Mouse (Mus musculus) granulocyte monocyte progenitor cell, adult 5-6 weeks (primary cell): Measurements from ENCODE around the gene Piezo1. TPM values are rescaled to one million over a fixed set of nuclear protein-coding genes. Genes with fewer than 3 reads are reported as not detected.

ENCODE experiments used
- ATAC-seq: replicated peaks from 2 replicates; pipeline ENCODE4 v1.8.0; 2016; ENCODE audit warnings: mild to moderate bottlenecking, moderate TSS enrichment, inconsistent platforms; ENCODE audit not compliant: poor library complexity, severe bottlenecking
- total RNA-seq, 2 experiments: library from RNA; stranded (forward) in 1 of 2; stranded (reverse) in 1 of 2; fragments of 200-712, 200-1000 nt in 1 of 2; fragments of >200 nt in 1 of 2; fragmentation: Nextera tagmentation in 1 of 2; gene quantifications; 2 replicates each; pipeline ENCODE4 v1.2.3; 2014 to 2017

Piezo1 gene
- total RNA-seq, 2 experiments from 2014 or later, result 19.4 to 22.4 TPM

GRCm38 (mm10) chr8:122461473-122462148, 89.5 kb downstream of the Piezo1 start:
- no peak for ATAC-seq

DNA sequence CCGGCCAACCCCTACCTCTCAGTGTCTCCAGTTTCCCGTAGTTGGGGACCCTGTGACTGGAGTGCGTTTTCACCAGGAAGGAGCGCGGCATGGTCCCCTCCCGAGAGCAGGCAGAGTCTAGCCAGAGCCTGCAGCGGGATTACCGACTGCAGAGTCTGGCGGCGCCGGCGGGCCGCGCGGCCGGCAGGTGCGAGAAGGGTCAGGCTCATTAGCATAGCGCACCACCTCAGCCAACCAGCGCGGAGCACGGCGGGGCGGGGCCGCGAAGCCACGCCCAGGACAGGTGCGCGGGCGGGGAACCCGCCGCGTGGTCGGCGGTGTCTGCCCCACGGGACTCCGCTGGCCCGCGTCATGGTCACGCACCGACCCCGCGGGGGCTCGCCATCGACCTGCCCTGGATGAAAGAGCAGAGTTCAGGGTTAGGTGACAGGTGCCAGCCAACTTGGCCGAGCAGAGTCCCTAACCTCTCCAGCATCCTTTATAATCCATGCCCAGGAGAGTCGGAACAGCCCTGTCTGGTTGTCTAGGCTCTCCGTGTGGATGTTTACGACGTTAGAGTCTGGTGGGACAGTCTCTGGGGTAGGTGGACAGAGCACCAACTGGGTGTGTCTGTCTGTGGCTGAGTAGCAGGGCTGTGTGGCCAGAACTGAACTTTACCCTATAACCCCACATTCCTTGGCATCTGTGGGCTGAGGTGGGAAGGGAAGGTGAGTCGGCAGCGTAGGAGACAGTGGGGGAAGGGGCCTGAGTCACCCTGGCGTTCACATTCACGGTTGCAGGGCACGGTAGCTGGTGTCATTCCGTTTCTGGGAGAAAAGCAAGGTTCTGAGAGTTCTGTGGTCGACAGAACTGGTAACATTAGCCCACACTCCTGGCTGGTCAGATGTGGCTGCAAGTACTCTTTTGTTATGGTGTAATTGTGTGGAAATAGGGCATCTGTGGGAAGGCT, 90.3 kb downstream of the Piezo1 start, which contains the start of gene Snai3:
TSS of gene Snai3 (minus strand) at position 210 of the 949 bp plus-strand sequence.
- ATAC-seq, result peak; percentile 54

DNA sequence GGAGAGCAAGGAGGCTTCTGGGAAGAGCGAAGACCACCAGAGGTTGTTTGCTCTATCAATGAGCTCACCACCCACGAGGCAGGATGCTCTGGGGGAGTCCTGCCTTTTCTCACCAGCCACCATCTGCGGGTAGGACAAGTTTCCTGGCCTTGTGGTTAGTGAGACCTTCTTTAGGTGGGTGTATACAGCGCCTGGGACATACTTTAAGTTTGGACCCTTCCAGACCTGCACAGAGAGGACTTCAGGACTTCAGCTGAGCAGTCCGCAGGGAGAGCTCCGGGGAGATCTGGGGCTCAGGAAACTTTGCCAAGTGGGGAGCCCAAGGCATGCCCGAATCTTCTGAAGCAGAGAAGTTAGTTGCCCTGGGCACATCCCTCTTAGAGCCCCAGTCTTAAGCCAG, 91.1 kb downstream of the Piezo1 start:
- ATAC-seq, result no peak

GRCm38 (mm10) chr8:122459218-122459900, 91.8 kb downstream of the Piezo1 start:
- no peak for ATAC-seq

GRCm38 (mm10) chr8:122457171-122457570, 94.0 kb downstream of the Piezo1 start:
- ATAC-seq, result no peak

DNA sequence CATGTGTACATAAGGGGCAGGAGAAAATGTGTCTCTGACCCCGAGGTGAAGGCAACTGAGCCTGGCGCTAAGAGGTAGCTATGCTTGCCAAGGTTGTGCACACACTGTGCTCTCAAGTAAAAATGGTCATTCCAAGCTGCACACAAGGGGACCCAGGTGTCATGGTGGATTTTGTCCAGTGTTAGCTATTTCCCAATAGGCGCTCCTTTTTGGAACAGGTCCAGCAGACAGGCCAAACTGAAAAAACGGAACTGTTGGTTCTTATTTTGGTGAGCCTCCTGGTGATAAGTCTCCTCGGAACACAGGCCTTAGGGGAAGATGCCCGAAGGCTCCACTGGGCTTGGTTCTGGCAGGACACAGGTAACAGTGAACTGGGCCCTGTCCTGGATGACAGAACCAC, 96.7 kb downstream of the Piezo1 start:
- peak; percentile 54 for ATAC-seq

- ATAC-seq, result no peak
These were observed 99.0 kb downstream of the Piezo1 start for GRCm38 (mm10) chr8:122452154-122452553.

GRCm38 (mm10) chr8:122451161-122451703, 99.9 kb downstream of the Piezo1 start:
- ATAC-seq, result no peak

- no peak for ATAC-seq
These were observed 105.9 kb downstream of the Piezo1 start for GRCm38 (mm10) chr8:122445203-122445602.

GRCm38 (mm10) chr8:122444058-122444748, 106.9 kb downstream of the Piezo1 start:
- peak; percentile 27; the same call in 1 of the 2 replicates for ATAC-seq

DNA sequence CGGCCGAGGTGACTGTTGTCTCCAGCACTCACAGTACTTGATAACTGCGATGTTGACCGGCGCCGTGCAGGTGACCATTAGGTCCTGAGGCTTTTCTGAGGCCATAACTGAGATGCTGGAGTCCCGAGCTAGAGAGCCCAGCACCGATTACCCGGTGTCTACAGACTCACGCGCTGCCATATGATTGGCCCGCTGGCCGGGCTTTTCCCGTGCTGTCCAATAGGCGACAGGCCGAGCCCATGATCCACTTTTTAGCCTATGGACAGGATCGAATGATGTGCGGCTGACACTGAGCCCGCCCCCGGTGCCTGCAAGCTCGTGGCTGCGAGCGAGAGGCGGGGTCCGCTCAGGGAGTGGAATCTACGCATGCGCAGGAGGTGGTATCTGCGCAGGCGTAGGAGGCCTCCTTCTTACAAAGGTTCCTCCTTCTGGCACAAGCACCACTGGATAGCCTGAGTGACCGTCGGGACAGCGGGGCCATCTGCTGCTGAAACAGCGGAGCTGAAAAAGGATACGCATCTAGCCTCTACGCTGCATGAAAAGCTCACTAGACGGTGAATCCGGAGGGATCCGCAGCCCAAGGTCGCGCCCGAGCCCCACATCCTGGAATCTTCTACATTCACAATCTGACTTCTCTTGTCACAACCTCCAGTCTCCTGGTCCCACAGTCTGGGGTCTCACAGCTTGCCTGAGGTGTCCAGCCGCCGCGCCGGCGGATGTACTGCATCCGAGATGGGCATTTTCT, 107.7 kb downstream of the Piezo1 start, which contains the start of gene Mvd:
TSS of gene Mvd (minus strand) at position 161 of the 745 bp plus-strand sequence.
- peak; percentile 91 for ATAC-seq

- ATAC-seq, result no peak
These were observed 108.3 kb downstream of the Piezo1 start for GRCm38 (mm10) chr8:122442781-122443180.

DNA sequence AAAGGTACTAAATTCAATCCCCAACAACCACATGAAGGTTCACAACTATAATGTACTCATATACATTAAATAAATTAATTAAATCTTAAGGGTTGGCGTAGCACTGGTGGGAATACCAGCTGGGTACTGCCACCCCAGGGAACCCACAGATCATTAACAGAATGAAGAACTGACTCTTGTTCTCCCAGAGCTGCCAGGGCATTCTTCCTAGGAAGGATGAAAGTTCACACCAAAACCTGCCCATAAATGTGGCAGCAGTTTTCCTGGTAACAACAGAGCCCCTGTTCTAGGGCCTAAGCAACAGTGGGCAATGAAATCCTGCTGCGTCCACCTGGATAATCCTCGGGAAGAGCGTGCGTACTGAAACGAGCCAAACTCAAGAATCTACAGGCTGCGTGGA, 108.8 kb downstream of the Piezo1 start:
- no peak for ATAC-seq

DNA sequence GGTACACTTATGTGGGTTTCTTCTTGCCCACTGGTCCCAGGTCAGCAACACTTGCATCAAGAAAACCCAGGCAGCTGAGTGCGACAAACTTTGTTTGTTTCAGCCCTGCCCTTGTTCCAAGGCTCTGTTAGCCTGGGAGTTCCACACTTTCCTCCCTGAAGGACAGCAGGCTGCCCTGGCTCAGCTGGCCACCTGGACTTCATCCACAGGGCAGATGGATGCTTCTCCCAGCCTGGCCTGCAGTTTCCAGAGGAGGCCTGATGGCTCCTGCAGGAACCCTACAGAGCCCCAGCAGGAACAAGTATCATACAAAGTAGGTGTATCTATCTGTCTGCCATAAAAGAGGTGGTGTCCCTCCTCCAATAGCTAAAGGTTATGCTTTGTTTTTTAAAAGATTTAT, 109.8 kb downstream of the Piezo1 start:
- no peak for ATAC-seq

GRCm38 (mm10) chr8:122439336-122439735, 111.8 kb downstream of the Piezo1 start:
- ATAC-seq, result no peak

- ATAC-seq, result peak; percentile 70
These were observed 113.3 kb downstream of the Piezo1 start for GRCm38 (mm10) chr8:122437708-122438331.

GRCm38 (mm10) chr8:122436586-122437125, 114.5 kb downstream of the Piezo1 start:
- 0 out of 2 replicates have a peak, but pooled peaks have one; percentile 6 for ATAC-seq

- no peak for ATAC-seq
These were observed 115.0 kb downstream of the Piezo1 start for GRCm38 (mm10) chr8:122436146-122436545.
